Mouse (Mus musculus) heart, embryonic 11.5 days (tissue): ENCODE data around the gene Myo3b. TPM values are rescaled to one million over a fixed set of nuclear protein-coding genes. Genes with fewer than 3 reads are reported as not detected.
"Not testable (repeated sequence)": the region's sequence is repeated elsewhere in the genome, so short reads cannot be mapped to it uniquely, and the experiment has no call there.

Experiments
- ATAC-seq: fragments of 200-750 bp; cut with Nextera tagmentation; replicated peaks from 2 replicates; pipeline ENCODE4 v1.8.0; 2017; ENCODE audit warnings: moderate library complexity; ENCODE audit not compliant: insufficient number of reproducible peaks, low FRiP score, low TSS enrichment
- H3K27ac ChIP-seq: fragments of 300-500 bp; sonication (generic); 2 replicates; pipeline ENCODE4 v1.5.1; 2014; ENCODE audit warnings: mild to moderate bottlenecking, low read depth, low read length
- H3K27me3 ChIP-seq: fragments of 300-500 bp; sonication (generic); 2 replicates; pipeline ENCODE4 v1.6.1; 2014; ENCODE audit warnings: mild to moderate bottlenecking, low read length, mixed read lengths; ENCODE audit not compliant: control insufficient read depth, insufficient read depth
- H3K36me3 ChIP-seq: fragments of 300-500 bp; sonication (generic); 2 replicates; pipeline ENCODE4 v1.6.1; 2014; ENCODE audit warnings: mild to moderate bottlenecking, low read length, moderate library complexity, mixed read lengths; ENCODE audit not compliant: control insufficient read depth, insufficient read depth
- H3K4me1 ChIP-seq: fragments of 300-500 bp; sonication (generic); 2 replicates; pipeline ENCODE4 v1.6.1; 2014; ENCODE audit warnings: low read length; ENCODE audit not compliant: control insufficient read depth, insufficient read depth
- H3K4me2 ChIP-seq: fragments of 300-500 bp; sonication (generic); 2 replicates; pipeline ENCODE4 v1.6.1; 2014; ENCODE audit warnings: mild to moderate bottlenecking, moderate library complexity
- H3K4me3 ChIP-seq: fragments of 300-500 bp; sonication (generic); 2 replicates; pipeline ENCODE4 v1.5.1; 2014; ENCODE audit warnings: low read depth, low read length
- H3K9ac ChIP-seq: fragments of 300-500 bp; sonication (generic); 2 replicates; pipeline ENCODE4 v1.6.1; 2014; ENCODE audit warnings: mild to moderate bottlenecking, low read depth, low read length, moderate library complexity
- H3K9me3 ChIP-seq: fragments of 300-500 bp; sonication (generic); replicated peaks from 2 replicates; pipeline ENCODE4 v1.6.1; 2016; ENCODE audit warnings: low read length; ENCODE audit not compliant: control insufficient read depth
- WGBS: fragments of 180-500 bp; shearing (Covaris S2); extraction: QIAGEN DNeasy Blood & Tissue Kit; methylation state at CpG from one replicate; pipeline ENCODE4 v1.1.7; 2014; ENCODE audit not compliant: insufficient replicate concordance; 5-methylcytosine and 5-hydroxymethylcytosine counted together
- polyA plus RNA-seq: library from polyadenylated mRNA; unstranded; fragments of >200 nt; fragmentation: Nextera tagmentation; extraction: Ambion mirVana; gene quantifications from 2 replicates; pipeline ENCODE4 v1.2.1, GENCODE M21; 2014

Myo3b gene
- polyA plus RNA-seq: 0.21 and 0.30 TPM in 2 replicates

DNA sequence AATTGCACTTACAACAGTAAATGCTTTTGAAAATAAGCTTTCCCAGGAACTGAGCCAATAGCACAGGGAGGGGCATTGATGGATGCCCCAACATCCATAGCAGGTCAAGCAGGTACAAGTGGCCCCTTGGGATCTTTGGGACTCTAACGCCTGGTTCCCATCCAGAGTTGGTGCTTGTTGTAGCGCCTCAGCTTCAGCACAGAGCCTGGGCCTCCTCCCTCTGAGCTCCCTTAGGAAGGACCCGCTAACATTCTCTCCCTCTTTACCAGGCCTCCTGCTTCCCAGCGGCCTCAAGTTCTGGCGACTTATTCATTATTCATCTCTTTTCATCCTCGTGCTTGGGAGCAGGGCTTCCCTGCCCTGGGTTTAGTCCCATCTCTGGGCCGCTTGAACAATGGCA is at the start of gene Myo3b:
Myo3b (plus strand) TSS at position 375 of the 400 bp plus-strand sequence.
- WGBS: 39% methylated on average over 7 of the region's 7 CpGs
- ATAC-seq: no peak
- no peak within 1 kb of the TSS for H3K9ac ChIP-seq
- no peaks in the 10 kb centered on the region for H3K36me3 ChIP-seq
- H3K27ac ChIP-seq: no peak within 1 kb of the TSS
- no peaks in the 10 kb centered on the region for H3K9me3 ChIP-seq
- no peak within 1 kb of the TSS for H3K4me2 ChIP-seq
- H3K27me3 ChIP-seq: no peaks in the 10 kb centered on the region
- H3K4me1 ChIP-seq: no peaks in the 10 kb centered on the region
- no peak within 1 kb of the TSS for H3K4me3 ChIP-seq

DNA sequence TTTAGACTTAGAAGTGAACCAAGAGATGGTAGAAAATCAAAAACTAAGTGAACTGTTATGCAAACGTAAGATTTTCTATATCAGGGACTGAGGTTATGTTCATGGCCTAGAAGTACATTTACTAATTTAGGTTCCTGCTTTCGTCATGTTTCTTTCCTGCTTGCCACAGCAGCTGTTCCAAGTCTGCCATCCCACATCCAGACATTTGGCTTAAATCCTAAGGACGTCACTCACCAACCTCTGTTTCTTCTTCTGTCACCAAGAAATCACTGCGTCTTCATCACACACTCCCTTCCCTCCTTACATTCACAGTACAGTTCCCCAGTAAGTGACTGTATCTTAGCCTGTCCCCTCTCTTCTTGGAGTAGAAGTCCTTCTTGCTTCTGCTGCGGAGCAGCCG is 49.7 kb upstream of the Myo3b start:
- Histone ChIP-seq H3K9me3 (no peaks in the 10 kb centered on the region), H3K27ac (no peak overlapping the region), H3K4me1 (no peaks in the 10 kb centered on the region), H3K36me3 (peaks cover 13% of the 10 kb centered on the region), H3K4me2 (no peak overlapping the region), H3K27me3 (no peaks in the 10 kb centered on the region), H3K4me3 (no peak overlapping the region), H3K9ac (no peak overlapping the region)
- ATAC-seq: no peak
- 92% methylated on average over 6 of the region's 6 CpGs for WGBS

DNA sequence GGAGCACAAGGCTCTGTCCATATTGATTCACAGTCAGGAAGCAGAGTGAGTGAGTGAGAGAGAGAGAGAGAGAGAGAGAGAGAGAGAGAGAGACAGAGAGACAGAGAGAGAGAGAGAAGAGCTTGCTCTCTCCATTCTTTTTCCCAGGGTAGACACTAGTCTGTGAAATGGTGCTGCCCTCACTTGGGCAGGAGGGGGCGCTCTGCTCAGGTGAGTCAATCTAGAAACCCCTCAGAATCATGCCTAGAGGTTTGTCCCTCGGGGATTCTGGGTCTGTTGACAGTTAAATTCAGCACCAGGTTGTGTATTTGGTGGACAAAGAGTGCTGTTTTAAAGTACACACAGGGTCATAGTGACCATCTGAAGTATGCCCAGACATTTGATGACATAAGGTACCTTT is 48.3 kb upstream of the Myo3b start:
- 58% methylated on average over 2 of the region's 2 CpGs for WGBS
- Histone ChIP-seq H3K27me3 (no peaks in the 10 kb centered on the region), H3K4me3 (no peak overlapping the region), H3K4me2 (no peak overlapping the region), H3K9me3 (no peaks in the 10 kb centered on the region), H3K27ac (no peak overlapping the region), H3K4me1 (no peaks in the 10 kb centered on the region), H3K9ac (no peak overlapping the region), H3K36me3 (peaks cover 12% of the 10 kb centered on the region)
- ATAC-seq: no peak

DNA sequence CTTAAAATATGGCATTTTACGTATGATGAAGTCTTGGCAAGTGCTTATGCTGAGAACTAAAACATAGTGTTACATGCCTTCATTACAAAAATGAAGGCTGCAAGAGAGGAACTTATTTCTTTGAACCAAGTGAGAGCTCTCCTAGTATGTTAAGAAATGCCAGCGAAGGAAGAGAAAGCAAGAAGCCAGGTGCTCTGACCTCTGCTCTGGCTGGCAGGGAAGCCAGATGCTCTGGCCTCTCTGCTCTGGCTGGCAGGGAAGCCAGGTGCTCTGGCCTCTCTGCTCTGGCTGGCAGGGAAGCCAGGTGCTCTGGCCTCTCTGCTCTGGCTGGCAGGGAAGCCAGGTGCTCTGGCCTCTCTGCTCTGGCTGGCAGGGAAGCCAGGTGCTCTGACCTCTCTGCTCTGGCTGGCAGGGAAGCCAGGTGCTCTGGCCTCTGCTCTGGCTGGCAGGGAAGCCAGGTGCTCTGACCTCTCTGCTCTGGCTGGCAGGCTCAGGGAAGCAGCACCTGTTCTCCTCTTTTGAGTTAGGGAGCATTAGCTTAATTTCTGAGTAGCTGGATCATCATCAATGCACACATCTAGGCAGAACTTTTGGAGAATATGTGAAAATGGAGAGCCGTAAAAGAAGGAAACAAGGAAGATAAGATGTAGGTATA is 44.7 kb upstream of the Myo3b start:
- WGBS: 82% methylated on average over 3 of the region's 3 CpGs
- not testable (repeated sequence) for H3K4me3 ChIP-seq, H3K9ac ChIP-seq, H3K4me1 ChIP-seq, H3K27me3 ChIP-seq, ATAC-seq, H3K9me3 ChIP-seq, H3K27ac ChIP-seq, H3K4me2 ChIP-seq
- peaks cover 11% of the 10 kb centered on the region for H3K36me3 ChIP-seq

DNA sequence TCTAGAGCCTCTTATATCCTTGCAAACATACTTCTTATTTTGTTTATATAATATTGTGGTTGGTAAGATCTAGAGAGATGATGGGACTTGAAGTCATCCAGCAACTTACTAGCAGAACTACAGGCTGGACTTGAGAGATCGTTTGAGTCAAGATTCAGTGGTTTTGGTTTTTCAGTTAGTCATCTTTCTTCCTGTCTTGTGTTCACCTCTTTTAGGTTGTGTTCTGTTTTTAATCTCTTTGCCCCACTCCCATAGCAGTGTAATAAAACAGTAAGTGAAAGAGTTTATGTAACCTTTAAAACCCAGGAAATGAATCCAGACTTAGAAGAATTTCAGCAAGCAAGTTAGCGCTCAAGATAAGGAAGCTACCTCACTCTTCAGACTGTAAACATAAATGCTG is 44.1 kb upstream of the Myo3b start:
- H3K27ac ChIP-seq: no peak overlapping the region
- no peaks in the 10 kb centered on the region for H3K4me1 ChIP-seq
- 73% methylated on average over 2 of the region's 2 CpGs for WGBS
- no peak overlapping the region for H3K4me2 ChIP-seq
- no peak overlapping the region for H3K9ac ChIP-seq
- H3K36me3 ChIP-seq: peaks cover 7% of the 10 kb centered on the region
- no peak overlapping the region for H3K4me3 ChIP-seq
- no peaks in the 10 kb centered on the region for H3K27me3 ChIP-seq
- no peaks in the 10 kb centered on the region for H3K9me3 ChIP-seq
- no peak for ATAC-seq

DNA sequence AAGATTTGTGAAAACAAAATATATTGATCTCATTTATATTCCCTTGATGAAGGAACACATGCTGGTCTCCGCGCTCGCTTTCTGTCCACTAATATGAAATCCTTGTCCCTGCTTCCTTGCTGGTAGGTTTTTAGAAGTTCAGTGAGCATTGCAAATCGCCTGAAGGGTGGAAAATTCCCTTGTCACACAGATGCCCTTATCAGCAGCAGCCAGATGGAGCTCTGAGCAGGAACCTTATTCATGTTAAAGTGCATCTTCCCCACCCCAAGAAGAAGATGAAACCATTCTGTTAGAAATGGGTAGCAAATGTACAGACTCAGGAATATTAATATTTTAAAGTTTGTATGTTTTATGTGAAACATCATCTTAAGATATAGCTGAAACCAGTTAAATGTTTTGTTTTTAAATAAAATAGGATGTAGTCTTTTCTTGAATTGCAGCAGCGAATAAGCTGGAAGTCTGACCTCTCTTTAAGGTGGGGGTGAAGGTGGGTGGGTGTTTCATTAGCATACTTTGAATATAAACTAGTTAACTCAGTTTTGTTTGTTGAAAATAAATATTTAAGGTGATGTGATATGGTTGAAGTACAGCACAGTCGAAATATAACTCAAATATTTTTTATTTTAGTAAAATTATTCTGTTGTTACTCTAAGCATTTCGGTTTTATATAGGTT is 39.7 kb upstream of the Myo3b start:
- H3K27ac ChIP-seq: no peak overlapping the region
- H3K4me2 ChIP-seq: no peak overlapping the region
- peaks cover 4% of the 10 kb centered on the region; the same call in 1 of the 2 replicates for H3K36me3 ChIP-seq
- no peak overlapping the region for H3K4me3 ChIP-seq
- H3K4me1 ChIP-seq: no peaks in the 10 kb centered on the region
- ATAC-seq: no peak
- WGBS: 71% methylated on average over 7 of the region's 7 CpGs
- no peaks in the 10 kb centered on the region for H3K9me3 ChIP-seq
- H3K27me3 ChIP-seq: no peaks in the 10 kb centered on the region
- H3K9ac ChIP-seq: no peak overlapping the region

DNA sequence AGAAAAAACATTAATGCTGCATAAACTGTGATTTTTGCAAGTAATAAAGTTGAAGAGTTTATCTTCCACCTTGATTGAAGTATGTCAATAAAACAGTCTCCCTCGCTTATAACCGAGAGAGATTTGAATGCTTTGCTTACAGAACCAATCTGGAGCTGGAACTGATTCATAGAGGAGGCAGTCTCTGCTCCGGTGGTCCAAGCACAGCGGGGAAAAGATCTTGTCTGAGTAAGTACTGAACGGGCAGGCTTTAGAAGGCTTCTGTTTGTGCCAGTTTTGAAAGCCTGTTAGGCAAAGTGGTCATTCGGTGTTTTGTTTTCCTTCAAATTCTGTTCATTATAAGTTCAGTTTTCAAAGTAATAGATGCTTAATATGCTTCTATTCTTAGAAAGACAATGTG is 38.6 kb upstream of the Myo3b start:
- H3K9ac ChIP-seq: no peak overlapping the region
- no peaks in the 10 kb centered on the region for H3K4me1 ChIP-seq
- H3K4me2 ChIP-seq: no peak overlapping the region
- no peak overlapping the region for H3K4me3 ChIP-seq
- H3K27ac ChIP-seq: no peak overlapping the region
- H3K9me3 ChIP-seq: no peaks in the 10 kb centered on the region
- no peaks in the 10 kb centered on the region for H3K27me3 ChIP-seq
- ATAC-seq: no peak
- 90% methylated on average over 6 of the region's 6 CpGs for WGBS
- peaks cover 6% of the 10 kb centered on the region; the same call in 1 of the 2 replicates for H3K36me3 ChIP-seq

DNA sequence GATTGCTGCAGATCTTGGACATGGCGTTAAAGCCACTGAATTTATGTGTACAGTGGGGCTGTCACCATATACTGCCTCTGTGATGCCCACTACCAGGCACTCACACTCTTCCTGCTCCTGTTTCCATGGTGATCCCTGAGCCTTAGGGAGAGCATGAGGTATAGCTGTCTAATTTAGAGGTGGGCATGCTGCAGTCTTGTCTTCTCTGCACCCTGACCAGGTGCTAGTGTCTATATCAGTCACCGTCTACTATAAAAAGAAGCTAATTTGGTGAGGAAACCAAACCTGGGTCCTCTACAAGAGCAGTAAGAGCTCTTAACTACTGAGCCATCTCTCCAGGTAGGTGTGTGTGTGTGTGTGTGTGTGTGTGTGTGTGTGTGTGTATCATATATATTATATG is 32.4 kb upstream of the Myo3b start:
- Histone ChIP-seq H3K4me2 (no peak overlapping the region), H3K4me3 (no peak overlapping the region), H3K9me3 (no peaks in the 10 kb centered on the region), H3K9ac (no peak overlapping the region), H3K27ac (no peak overlapping the region), H3K36me3 (peaks cover 3% of the 10 kb centered on the region; the same call in 1 of the 2 replicates), H3K4me1 (no peaks in the 10 kb centered on the region), H3K27me3 (no peaks in the 10 kb centered on the region)
- no peak for ATAC-seq
- 97% methylated on average over 2 of the region's 2 CpGs for WGBS

DNA sequence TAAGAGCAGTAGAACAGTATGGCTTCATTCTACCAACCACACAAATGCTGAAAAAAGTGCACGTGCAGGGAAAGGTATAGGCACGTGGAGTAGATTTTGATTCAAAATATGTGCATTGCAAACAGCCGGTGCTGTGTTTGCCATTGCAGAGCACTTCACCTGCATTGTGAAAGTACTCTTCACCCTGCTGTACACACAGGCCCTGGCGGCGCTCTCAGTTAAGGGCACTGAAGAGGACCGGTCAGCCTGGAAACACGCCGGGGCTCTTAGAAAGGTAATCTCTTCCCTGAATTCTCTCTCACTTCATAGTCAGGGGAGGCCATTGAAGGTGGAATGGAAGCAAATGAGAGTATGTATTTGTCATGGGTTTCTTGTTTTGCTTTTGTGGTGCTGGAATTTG is 26.0 kb upstream of the Myo3b start:
- Histone ChIP-seq H3K4me2 (no peak overlapping the region), H3K9me3 (no peaks in the 10 kb centered on the region), H3K27ac (no peak overlapping the region), H3K9ac (no peak overlapping the region), H3K4me1 (peaks cover 1% of the 10 kb centered on the region; the same call in 1 of the 2 replicates), H3K36me3 (peaks cover 7% of the 10 kb centered on the region), H3K4me3 (no peak overlapping the region), H3K27me3 (no peaks in the 10 kb centered on the region)
- no peak for ATAC-seq
- WGBS: 93% methylated on average over 8 of the region's 8 CpGs
